10 mouse cellular contexts compared by ENCODE assay signal in genomic region chr5:77223043-77223975, GRCm38 (mm10). TPM values are rescaled to one million over a fixed set of nuclear protein-coding genes. Genes with fewer than 3 reads are reported as not detected.
A peak's percentile ranks its signal among the peaks of the same experiment; 100 is the strongest.
DNase-seq lines count a peak whose midpoint lies in the region; ATAC-seq and TF ChIP-seq lines count a peak whose summit lies in the region.
"Had no signal": no experiment of that assay in that cellular context is flagged by ENCODE, and none has a peak within 500 bp of the region (broad histone marks: within the 10 kb centered on the region; RNA-seq: fewer than 3 reads in every experiment).

No protein-coding gene starts in this region.

- no peak for DNase-seq in hindbrain, postnatal 0 days (ENCODE audit: low spot score)
- DNase-seq in hindbrain, embryonic 14.5 days (ENCODE audit: low spot score), result no peak
- DNase-seq in 416B (ENCODE audit: low read depth), result peak; percentile 81
- DNase-seq in liver, embryonic 14.5 days (ENCODE audit: low read depth in 3 of 3, low spot score in 3 of 3), result no peak
- no peak for DNase-seq in urinary bladder, postnatal 10 days (ENCODE audit: low spot score)
- no peak for DNase-seq in ovary, postnatal 36 days (ENCODE audit: low spot score)
- DNase-seq: gastrocnemius, postnatal 14 days had no signal

- H3K4me3 ChIP-seq in hindbrain, postnatal 0 days (ENCODE audit: low read length), result no peak overlapping the region
- H3K4me3 ChIP-seq in hindbrain, embryonic 14.5 days (replicated peaks; ENCODE audit: low read length), result no peak overlapping the region
- H3K4me3 ChIP-seq in ES-Bruce4 (ENCODE audit: low read depth, low read length), result no peak overlapping the region
- no peak overlapping the region for H3K4me3 ChIP-seq in liver, embryonic 14.5 days (ENCODE audit: insufficient read depth in 1 of 2, low read depth in 2 of 2, low read length in 2 of 2)
- H3K4me3 ChIP-seq in forebrain, embryonic 15.5 days, result no peak overlapping the region
- H3K4me3 ChIP-seq: midbrain, embryonic 13.5 days had no signal

- H3K36me3 ChIP-seq in hindbrain, postnatal 0 days (ENCODE audit: insufficient read depth, low read length), result no peaks in the 10 kb centered on the region
- no peaks in the 10 kb centered on the region for H3K36me3 ChIP-seq in hindbrain, embryonic 14.5 days (replicated peaks; ENCODE audit: control insufficient read depth, insufficient read depth)
- H3K36me3 ChIP-seq in ES-Bruce4 (ENCODE audit: control insufficient read depth, insufficient read depth, low read length, poor library complexity, severe bottlenecking), result no peaks in the 10 kb centered on the region
- no peaks in the 10 kb centered on the region for H3K36me3 ChIP-seq in liver, embryonic 14.5 days (replicated peaks; ENCODE audit: control insufficient read depth, insufficient read depth, low read depth)
- H3K36me3 ChIP-seq in forebrain, embryonic 15.5 days, result no peaks in the 10 kb centered on the region
- H3K36me3 ChIP-seq: midbrain, embryonic 13.5 days had no signal

- 78% methylated on average over 11 of the region's 11 CpGs for WGBS in hindbrain, postnatal 0 days
- 81% methylated on average over 11 of the region's 11 CpGs for WGBS in hindbrain, embryonic 14.5 days
- 50% methylated on average over 11 of the region's 11 CpGs for whole genome bisulfite sequencing in liver, embryonic 14.5 days (ENCODE audit: insufficient replicate concordance)
- 77% methylated on average over 11 of the region's 11 CpGs for WGBS in forebrain, embryonic 15.5 days

- peak; percentile 51 for TF ChIP-seq CTCF in hindbrain, postnatal 0 days (IDR thresholded peaks at IDR 0.05; ENCODE audit: low read depth)
- TF ChIP-seq CTCF in ES-Bruce4 (IDR thresholded peaks at IDR 0.05; ENCODE audit: low read depth, low read length), result peak; percentile 73
- peak; percentile 67 for TF ChIP-seq CTCF in liver, embryonic 14.5 days (IDR thresholded peaks at IDR 0.05; ENCODE audit: low read depth)

- H3K4me2 ChIP-seq in hindbrain, postnatal 0 days (ENCODE audit: low read depth, low read length), result no peak overlapping the region
- H3K4me2 ChIP-seq in hindbrain, embryonic 14.5 days (replicated peaks), result no peak overlapping the region
- no peak overlapping the region for H3K4me2 ChIP-seq in liver, embryonic 14.5 days (ENCODE audit: low read depth)
- H3K4me2 ChIP-seq in forebrain, embryonic 15.5 days (replicated peaks), result no peak overlapping the region
- H3K4me2 ChIP-seq: midbrain, embryonic 13.5 days had no signal

- H3K4me1 ChIP-seq in hindbrain, postnatal 0 days (ENCODE audit: insufficient read depth, low read length), result no peaks in the 10 kb centered on the region
- H3K4me1 ChIP-seq in hindbrain, embryonic 14.5 days (replicated peaks; ENCODE audit: control insufficient read depth, insufficient read depth, low read length), result no peaks in the 10 kb centered on the region
- H3K4me1 ChIP-seq in ES-Bruce4 (ENCODE audit: control insufficient read depth, insufficient read depth, low read length), result peaks cover 1% of the 10 kb centered on the region
- H3K4me1 ChIP-seq in liver, embryonic 14.5 days (replicated peaks; ENCODE audit: control insufficient read depth in 2 of 2, insufficient read depth in 2 of 2, low read length in 1 of 2), result no peaks in the 10 kb centered on the region
- H3K4me1 ChIP-seq in forebrain, embryonic 15.5 days, result no peaks in the 10 kb centered on the region
- H3K4me1 ChIP-seq: midbrain, embryonic 13.5 days had no signal

- no peak for ATAC-seq in hindbrain, postnatal 0 days
- no peak for ATAC-seq in hindbrain, embryonic 14.5 days (ENCODE audit: low FRiP score)
- ATAC-seq in liver, embryonic 14.5 days (ENCODE audit: insufficient read depth), result no peak
- ATAC-seq in forebrain, embryonic 15.5 days (replicated peaks), result no peak
- ATAC-seq: midbrain, embryonic 13.5 days had no signal

- TF ChIP-seq EP300 in ES-Bruce4 (IDR thresholded peaks at IDR 0.05; ENCODE audit: insufficient read depth, low read depth, low read length), result no peak
- no peak for TF ChIP-seq EP300 in liver, embryonic 14.5 days (IDR thresholded peaks at IDR 0.05; ENCODE audit: low read depth)

- no peak for TF ChIP-seq POLR2A in ES-Bruce4 (IDR thresholded peaks at IDR 0.05; ENCODE audit: insufficient read depth, low read length)

- no peak overlapping the region for H3K27ac ChIP-seq in hindbrain, postnatal 0 days
- H3K27ac ChIP-seq in hindbrain, embryonic 14.5 days, result no peak overlapping the region
- H3K27ac ChIP-seq in ES-Bruce4 (ENCODE audit: insufficient read depth, low read length), result peak overlapping the region; percentile 66
- no peak overlapping the region for H3K27ac ChIP-seq in liver, embryonic 14.5 days
- no peak overlapping the region for H3K27ac ChIP-seq in forebrain, embryonic 15.5 days (replicated peaks)
- H3K27ac ChIP-seq: midbrain, embryonic 13.5 days had no signal

- H3K27me3 ChIP-seq in hindbrain, postnatal 0 days (ENCODE audit: insufficient read depth, low read length), result no peaks in the 10 kb centered on the region
- no peaks in the 10 kb centered on the region for H3K27me3 ChIP-seq in hindbrain, embryonic 14.5 days (ENCODE audit: control insufficient read depth, insufficient read depth, low read length)
- H3K27me3 ChIP-seq in ES-Bruce4 (ENCODE audit: control insufficient read depth, insufficient read depth, low read length, poor library complexity, severe bottlenecking), result no peaks in the 10 kb centered on the region
- H3K27me3 ChIP-seq in liver, embryonic 14.5 days (ENCODE audit: control insufficient read depth, insufficient read depth, low read length), result no peaks in the 10 kb centered on the region
- no peaks in the 10 kb centered on the region for H3K27me3 ChIP-seq in forebrain, embryonic 15.5 days
- H3K27me3 ChIP-seq: midbrain, embryonic 13.5 days had no signal

- no peak overlapping the region for H3K9ac ChIP-seq in hindbrain, postnatal 0 days (replicated peaks; ENCODE audit: low read length)
- H3K9ac ChIP-seq in hindbrain, embryonic 14.5 days, result no peak overlapping the region
- no peak overlapping the region for H3K9ac ChIP-seq in ES-Bruce4 (ENCODE audit: low read depth, poor library complexity, severe bottlenecking)
- H3K9ac ChIP-seq in liver, embryonic 14.5 days (replicated peaks), result no peak overlapping the region
- no peak overlapping the region for H3K9ac ChIP-seq in forebrain, embryonic 15.5 days (replicated peaks)
- H3K9ac ChIP-seq: midbrain, embryonic 13.5 days had no signal

- H3K9me3 ChIP-seq in hindbrain, postnatal 0 days (ENCODE audit: low read length), result 0 out of 2 replicates have a peak, but pooled peaks cover 2% of the 10 kb centered on the region
- H3K9me3 ChIP-seq in hindbrain, embryonic 14.5 days (ENCODE audit: control insufficient read depth, low read length), result no peaks in the 10 kb centered on the region
- no peaks in the 10 kb centered on the region for H3K9me3 ChIP-seq in ES-Bruce4 (replicated peaks; ENCODE audit: control insufficient read depth, insufficient read depth, low read length, poor library complexity, severe bottlenecking)
- H3K9me3 ChIP-seq in liver, embryonic 14.5 days (ENCODE audit: control insufficient read depth, low read length), result no peaks in the 10 kb centered on the region
- H3K9me3 ChIP-seq in forebrain, embryonic 15.5 days, result no peaks in the 10 kb centered on the region
- H3K9me3 ChIP-seq: midbrain, embryonic 13.5 days had no signal

RNA-seq across cellular contexts. Expression of gene Spink2, which starts 12.0 kb away (rescaled TPM):
- total RNA-seq in hindbrain, postnatal 0 days (2014; rRNA removed), result not detected in 2 replicates
- 0.26 and 0.61 TPM in 2 replicates for polyA plus RNA-seq in hindbrain, postnatal 0 days (2015; fragmentation: Nextera tagmentation; extraction: Ambion mirVana)
- polyA plus RNA-seq in hindbrain, embryonic 14.5 days (2014; fragmentation: Nextera tagmentation; extraction: Ambion mirVana), result 1.8 and 2.0 TPM in 2 replicates
- polyA plus RNA-seq in ES-Bruce4 (2011; ENCODE audit: insufficient read depth, insufficient read length, low read depth, missing spikeins), result not detected in 2 replicates
- polyA plus RNA-seq in liver, embryonic 14.5 days (2012; rRNA removed), result 0.07 TPM in 1 of 2 replicates, not detected in the other
- polyA plus RNA-seq in liver, embryonic 14.5 days (2014; fragmentation: Nextera tagmentation; extraction: Ambion mirVana), result not detected in 2 replicates
- 0.48 and 0.64 TPM in 2 replicates for polyA plus RNA-seq in forebrain, embryonic 15.5 days (2015; fragmentation: Nextera tagmentation; extraction: Ambion mirVana)

RNA-seq across cellular contexts. Expression of gene Rest, which starts 42.0 kb away (rescaled TPM):
- total RNA-seq in hindbrain, postnatal 0 days (2014; rRNA removed), result 9.0 and 9.1 TPM in 2 replicates
- 4.1 and 4.4 TPM in 2 replicates for polyA plus RNA-seq in hindbrain, postnatal 0 days (2015; fragmentation: Nextera tagmentation; extraction: Ambion mirVana)
- 8.4 and 8.6 TPM in 2 replicates for polyA plus RNA-seq in hindbrain, embryonic 14.5 days (2014; fragmentation: Nextera tagmentation; extraction: Ambion mirVana)
- polyA plus RNA-seq in ES-Bruce4 (2011; ENCODE audit: insufficient read depth, insufficient read length, low read depth, missing spikeins), result 106 and 115 TPM in 2 replicates
- 2.6 and 3.5 TPM in 2 replicates for polyA plus RNA-seq in liver, embryonic 14.5 days (2012; rRNA removed)
- 6.6 and 6.8 TPM in 2 replicates for polyA plus RNA-seq in liver, embryonic 14.5 days (2014; fragmentation: Nextera tagmentation; extraction: Ambion mirVana)
- 8.4 and 8.5 TPM in 2 replicates for polyA plus RNA-seq in forebrain, embryonic 15.5 days (2015; fragmentation: Nextera tagmentation; extraction: Ambion mirVana)

Comparison
In these comparisons a context has a peak if more than half of its experiments do, and no peak if none do; other contexts are left out.
1. RNA of gene Rest, which starts 42.0 kb away (polyA plus RNA-seq): 106 to 115 TPM in ES-Bruce4; 8.4 to 8.6 TPM in hindbrain, embryonic 14.5 days, 8.4 to 8.5 TPM in forebrain, embryonic 15.5 days, 2.6 to 6.8 TPM in liver, embryonic 14.5 days and 4.1 to 4.4 TPM in hindbrain, postnatal 0 days; every median in the first group is over 10 times any median in the second.
2. Peak in every context shown above with its lines, with median percentiles within 50 percentile points of each other: CTCF ChIP-seq.